Mouse (Mus musculus) frontal cortex, adult (tissue): ENCODE measurements around the gene Lrba.
A peak's percentile ranks its signal among the peaks of the same experiment; 100 is the strongest.

Experiments used
- ATAC-seq: cut with Nextera tagmentation; 2 replicates; pipeline ENCODE4 v1.9.2; 2017; ENCODE audit warnings: mild to moderate bottlenecking, moderate library complexity, mixed read lengths; ENCODE audit not compliant: low TSS enrichment

Lrba gene

DNA sequence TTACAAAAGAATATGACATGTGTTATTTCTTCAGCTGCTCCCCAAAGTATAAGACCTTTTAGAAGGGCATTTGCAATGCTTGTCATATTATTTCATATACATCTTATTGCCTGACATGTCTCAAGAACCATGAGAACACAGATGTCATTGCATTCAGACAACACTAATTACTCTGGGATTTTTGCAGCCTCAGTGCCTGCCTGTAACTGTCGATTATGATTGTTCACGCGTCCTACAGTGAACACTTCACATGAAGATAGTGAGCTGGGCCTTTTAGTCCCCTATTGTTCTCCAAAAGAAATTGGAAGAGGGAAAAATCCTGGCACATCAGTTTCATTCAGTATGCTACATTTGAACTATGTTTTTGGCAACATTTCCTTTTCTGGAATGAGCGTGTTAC, 335.2 kb downstream of the Lrba start:
- no peak for ATAC-seq

DNA sequence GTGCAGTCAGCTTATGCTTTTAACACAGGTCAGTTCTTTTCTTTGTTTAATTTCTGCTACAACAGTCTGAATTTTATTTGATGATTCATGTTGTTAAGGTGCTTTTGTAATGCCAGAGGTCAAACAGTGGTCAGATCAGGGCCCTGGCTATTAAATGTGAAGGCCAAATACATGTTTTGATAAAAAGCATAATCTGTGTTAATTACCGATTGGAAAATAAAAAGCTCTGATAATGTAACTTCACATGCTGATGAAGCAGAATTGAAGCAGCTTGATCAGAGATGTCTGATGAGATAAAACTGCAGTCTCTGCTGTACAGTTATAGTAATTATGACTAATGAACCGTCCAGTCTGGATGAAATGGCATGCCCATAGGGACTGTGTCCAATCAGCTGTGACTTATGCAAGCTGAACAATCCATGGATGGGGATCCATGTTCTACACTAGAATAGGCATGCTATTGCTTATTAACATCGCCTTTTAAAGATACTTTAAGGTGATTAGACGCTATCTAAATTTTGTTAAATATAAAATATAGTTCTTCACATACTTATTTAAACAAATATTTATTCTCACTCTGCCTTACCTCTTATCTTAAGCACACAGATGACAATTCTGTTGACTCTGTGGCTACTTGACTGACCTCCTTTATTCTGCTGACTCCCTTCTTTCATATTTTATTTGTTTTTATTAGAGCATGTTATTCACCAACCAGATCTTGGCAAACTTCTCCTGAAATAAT, 336.0 kb downstream of the Lrba start:
- ATAC-seq, result no peak

DNA sequence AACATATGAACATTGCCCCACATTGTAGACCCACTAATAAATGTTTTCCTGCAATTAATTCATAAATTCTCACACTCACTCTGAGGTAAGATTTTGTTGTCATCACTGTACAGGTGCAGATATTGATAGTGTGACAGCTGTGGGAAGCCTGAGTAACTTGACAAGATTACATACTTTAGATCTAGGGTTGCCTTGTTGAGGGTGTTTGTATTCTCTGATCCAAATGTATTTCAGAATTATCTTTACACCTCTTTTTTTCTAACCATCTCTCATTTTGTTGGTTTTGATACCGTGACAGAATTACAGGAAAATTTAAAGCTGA, 336.5 kb downstream of the Lrba start:
- ATAC-seq, result no peak

DNA sequence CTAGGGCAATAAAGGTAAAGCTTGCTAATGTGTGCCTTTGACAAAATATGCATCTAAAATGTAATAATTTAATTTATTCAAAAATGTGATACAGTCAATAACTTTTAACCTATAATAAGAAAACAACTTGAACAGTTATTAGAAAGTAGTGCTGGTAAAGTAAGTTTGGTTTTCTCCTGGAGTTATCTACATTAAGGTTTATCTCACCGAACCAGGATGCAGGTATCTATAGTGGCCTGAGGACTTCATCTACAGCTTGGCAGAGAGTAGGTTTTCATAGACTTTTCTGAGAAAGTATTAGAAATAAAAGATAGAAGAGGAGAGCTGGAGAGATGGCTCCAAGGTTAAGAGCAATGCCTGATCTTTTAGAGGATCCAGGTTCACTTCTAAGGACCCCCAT, 336.9 kb downstream of the Lrba start:
- no peak for ATAC-seq

DNA sequence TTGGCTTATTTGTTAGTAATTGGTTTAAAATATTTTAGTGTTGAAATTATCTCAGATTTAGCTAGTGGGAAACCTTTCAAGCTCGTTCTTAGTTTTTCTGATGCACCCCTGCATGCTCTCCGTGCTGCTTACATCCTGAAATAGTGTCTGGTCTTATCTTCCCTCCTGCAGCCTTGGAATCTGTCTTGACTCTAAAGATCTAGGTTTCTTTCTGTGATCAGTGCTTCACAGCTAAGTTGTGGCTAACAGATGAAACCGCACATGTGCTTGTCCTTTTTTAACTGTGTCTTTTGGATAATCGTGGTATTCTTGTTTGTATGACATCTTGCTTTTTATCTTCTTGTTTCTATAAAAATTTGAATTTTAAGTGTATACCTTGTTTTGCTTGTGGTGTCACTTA, 342.8 kb downstream of the Lrba start:
- ATAC-seq, result no peak

DNA sequence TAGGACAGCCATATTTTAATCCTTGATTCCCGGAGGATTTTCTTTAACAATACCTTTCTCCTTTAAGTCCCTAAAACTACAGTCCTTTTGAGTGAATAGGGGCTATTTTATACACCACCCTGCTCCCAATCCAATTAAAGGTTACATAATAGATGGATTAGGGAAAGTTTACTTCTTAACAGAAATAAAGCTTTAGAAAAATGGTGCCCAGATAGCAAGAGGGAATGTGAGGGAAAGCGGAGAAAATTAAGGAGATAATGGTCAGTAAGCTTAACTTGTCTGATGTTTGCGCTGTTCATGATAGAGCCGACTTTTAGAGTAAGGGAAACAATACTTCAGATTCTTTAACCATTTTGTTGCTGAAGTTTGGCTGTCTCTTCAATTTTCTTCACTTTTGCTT, 347.0 kb downstream of the Lrba start:
- ATAC-seq, result no peak

DNA sequence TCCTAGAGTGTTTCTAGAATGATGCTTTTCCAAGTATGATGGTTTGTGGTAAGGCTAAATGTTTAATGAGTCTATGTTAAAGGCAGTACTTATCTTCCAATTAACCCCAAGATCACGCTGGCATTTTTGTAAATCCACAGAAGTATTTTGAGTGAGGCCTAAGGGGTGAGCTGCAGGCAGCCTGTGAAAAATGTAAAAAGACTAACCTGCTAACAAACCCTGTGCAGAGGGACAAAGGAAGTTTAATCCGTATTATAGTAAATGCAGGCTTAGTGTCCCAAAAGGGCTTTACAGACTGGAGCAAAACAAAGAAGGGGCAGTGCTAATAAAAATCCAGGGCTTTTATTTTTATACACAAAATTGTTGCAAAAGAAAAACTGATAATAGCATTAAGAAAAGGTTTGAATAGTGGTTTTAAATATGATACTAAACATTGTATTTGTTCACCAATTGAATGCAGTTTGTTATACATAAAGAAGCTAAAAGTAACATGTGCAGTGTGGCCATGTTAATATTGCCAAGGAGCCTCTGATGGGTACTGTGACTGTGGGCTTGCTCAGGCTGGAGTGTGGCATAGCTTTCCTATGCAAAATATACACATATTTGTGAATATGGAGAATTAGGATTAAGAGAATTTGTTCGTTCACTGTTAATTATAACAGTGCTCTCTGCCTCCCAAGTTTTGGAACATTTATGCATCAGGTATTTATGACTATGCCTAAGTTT, 348.2 kb downstream of the Lrba start:
- ATAC-seq, result no peak

DNA sequence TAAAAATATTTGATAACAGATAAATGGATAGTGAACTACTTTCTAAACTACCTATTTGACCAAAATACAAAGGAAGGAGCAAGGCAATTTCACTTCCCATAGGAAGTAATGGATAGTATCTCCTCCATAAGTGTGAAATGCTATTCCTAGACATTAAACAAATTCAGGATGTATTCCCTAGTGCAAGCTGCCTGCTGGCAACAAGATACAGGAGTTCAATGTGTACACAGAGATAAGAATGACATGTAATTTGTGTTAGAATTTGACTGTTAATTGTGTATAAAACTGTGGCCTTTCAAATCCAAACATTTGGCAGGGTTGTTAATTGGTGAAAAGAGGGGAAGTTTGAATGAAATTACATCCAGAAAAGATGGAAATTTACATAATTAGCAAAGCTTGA, 350.8 kb downstream of the Lrba start:
- no peak for ATAC-seq

DNA sequence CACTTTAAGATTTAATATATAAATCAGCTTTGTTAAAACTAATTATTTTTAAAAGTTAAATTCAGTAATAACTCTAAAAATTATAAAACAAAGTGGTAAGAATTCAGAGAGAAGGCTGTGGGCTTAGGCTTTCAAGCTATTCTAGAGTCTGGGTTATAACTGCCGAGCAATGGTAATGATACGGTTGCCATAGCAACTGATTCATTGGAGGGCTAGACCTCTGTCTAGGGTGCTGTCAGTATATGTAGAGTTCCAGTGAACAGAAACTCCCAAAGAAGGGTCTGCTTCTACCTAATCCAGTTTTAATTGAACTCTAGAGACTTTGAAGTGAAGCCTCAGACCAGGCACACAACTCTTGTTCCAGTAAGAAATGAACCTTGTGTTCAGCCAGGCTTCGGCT, 377.8 kb downstream of the Lrba start:
- ATAC-seq, result no peak

DNA sequence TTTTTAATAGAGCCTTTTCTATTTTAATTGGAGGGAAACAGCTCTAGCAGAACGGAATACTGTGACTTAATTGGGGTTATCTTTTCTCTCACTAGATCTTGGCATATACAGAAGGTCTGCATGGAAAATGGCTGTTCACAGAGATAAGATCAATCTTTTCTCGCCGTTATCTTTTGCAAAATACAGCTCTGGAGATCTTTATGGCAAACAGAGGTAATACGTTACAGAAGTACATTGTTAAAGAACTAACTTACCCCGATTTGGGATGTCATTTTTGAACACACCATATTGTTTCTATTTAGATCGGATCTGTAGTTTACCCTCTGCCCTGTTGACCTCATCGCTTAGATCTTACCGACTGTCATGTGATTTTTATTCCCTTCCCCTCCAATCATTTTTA, 381.3 kb downstream of the Lrba start:
- no peak for ATAC-seq

DNA sequence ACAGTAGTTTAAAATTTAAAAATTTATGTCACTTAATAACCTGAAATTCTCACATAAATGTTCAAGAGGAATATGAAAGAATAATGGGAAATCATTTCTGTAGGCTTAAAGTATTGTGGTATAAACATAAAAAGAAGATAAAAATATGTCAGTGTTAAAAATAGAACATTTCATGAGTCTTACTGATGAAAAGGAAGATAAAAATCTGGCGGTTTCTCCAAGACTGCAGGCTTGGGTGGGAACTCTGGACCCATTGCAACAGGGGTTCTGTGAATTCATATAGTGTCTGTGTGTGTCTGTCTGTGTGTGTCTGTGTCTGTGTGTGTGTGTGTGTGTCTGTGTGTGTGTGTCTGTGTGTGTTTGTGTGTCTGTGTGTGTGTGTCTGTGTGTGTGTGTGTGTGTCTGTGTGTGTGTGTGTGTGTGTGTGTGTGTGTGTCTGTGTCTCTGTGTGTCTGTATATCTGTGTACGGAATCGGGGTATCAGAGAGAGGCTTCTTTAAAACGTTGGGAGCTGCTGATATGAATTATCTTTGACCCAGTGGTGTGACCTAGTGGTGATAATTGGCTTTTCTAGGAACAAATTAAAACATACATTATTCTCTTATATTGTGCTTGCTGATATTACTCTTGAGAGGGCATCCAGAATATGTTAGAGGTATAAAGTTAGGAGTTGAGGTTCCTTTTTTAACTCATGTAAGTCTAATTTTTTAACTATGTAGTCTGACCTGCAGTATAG, 402.7 kb downstream of the Lrba start:
- no peak for ATAC-seq

DNA sequence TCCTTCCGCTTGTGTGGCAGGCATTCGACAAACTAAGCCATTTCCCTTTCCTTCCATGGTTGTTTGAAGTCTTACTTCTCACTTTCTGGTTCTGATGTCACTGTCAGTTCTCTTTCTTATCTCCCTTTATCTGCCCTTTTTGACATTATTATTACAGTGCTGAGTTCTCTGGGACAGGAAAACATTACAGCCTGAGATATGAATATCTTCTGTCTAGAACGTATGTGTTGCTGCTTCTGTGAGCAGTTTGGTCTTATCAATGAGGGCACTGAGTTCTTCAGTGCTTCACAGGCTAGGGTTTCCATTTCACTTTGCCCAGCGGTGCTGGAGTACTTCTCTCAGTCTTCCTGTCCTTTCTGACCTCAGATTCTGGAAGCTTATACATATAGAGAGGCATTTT, 404.9 kb downstream of the Lrba start:
- no peak for ATAC-seq

DNA sequence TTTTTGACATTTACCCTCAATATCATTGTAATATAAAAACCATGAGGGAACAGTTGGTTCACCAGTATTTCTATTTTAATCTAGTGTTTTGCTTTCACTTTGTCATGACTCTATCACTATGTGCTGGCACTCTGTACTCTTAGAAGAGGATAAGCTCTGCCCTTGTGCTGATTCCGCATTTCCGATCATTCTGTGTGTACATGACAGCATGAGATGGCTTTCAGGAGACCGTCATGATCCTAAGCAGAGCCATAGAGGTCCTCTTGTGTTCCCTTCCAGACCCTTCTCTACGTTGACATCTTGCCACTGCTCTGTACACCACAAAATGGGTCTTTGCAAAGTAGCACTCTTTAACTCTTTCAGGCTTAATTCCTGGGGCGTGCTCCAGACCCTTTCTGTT, 411.0 kb downstream of the Lrba start:
- no peak for ATAC-seq

DNA sequence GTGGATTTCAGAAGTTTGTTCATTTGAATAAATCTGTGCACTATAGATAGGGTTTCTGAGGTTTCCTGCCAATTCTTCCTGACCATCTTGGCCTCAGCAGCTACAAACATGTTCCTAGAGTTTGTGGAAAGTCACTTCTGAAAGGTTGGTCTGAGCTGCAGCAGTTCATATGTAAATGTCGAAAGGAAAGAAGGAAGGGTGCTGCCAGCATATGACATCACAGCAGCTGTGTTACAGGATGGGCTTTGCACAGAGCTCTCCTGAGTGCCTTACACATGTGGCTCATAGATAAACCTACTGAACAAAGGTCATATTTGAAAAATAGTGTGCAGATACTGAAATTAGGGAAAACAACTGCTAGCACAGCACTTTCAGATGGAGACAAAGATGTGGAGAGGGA, 411.5 kb downstream of the Lrba start:
- no peak for ATAC-seq

DNA sequence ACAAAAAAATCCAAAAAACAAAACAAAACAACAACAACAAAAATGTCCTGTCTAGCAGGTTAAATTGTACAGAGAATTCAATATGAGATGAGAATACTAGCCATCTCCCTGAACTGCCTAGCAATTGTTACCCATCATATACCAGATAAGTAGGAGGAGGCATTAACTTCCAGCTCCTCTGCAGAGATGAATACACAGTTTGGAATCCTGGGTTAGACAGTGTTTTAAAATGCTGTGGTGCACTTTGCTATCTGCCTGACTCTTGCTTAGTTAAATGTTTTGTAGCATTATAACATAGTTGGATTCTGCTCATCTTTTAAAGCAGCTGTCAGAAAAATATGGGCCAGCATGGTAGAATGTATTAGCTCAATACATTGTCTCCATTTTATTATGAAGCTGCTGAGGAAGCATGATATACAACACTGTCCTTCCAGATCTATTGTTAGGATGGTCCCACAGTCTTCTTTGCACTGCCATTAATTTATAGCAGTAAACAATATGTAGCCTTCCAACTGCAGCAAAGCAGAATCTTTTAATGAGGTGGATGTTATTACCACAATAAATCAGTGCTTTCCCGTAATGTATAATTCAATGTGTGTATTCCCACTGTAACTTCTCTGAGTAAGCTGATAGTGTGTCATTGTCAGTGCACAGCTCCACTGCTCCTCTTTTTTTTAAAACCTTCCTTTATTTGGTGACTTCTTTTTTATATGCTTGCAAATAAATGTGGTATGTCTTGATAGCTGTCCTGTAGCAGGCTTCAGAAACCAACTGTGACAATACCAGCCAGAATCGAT, 414.3 kb downstream of the Lrba start:
- no peak for ATAC-seq

DNA sequence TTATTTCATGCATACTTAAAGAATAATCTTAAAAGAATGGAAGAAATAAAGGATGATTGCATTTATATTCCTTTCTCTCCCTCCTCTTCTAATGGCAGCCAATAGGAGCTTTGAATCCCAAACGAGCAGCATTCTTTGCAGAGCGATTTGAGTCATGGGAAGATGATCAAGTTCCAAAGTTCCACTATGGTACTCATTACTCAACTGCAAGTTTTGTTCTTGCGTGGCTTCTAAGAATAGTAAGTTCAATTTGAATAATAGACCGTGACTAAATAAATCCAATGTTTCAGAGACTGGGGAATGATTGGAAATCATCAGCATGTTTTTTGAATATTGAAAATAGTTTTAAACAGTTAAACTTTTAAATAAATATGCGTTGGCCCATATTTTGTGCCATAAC, 416.9 kb downstream of the Lrba start:
- no peak for ATAC-seq

DNA sequence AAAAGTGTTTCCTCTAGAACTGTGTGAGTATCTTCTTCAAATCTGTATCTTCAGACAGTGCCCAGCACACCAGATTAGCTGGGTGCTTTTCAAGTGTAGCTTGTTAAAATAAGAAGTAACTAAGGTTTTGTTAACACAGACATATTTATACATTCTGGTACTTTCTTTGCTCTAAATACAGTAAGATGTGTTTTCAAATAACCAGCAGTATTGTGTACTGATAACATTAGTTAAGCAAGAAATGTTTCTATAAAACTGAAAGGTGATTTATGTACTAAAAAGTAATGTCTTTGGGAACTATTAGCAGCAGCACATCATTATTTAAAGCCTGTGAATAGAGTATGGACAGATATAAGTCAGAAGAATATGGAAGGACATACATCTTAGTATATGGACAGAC, 417.3 kb downstream of the Lrba start:
- ATAC-seq, result no peak

DNA sequence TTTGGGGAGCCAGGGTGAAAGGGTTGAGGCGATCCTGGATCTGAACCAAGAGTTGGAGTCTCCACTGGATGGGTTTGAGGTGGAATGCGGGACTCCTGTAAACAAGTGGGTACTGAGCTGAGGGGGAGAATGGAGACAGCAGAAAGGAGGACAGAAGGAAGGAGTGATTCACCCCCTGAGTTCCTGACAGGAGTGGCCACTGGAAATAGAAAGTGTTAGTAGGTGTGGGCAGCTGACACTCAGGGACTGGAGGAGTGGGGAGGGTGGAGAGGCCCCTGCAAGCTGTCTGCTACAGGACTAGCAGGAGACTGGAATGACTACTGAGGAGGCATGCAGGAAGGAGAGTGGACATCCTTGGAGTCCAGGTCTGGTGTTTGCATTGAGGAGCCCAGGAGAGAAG, 422.3 kb downstream of the Lrba start:
- peak; percentile 98 for ATAC-seq

DNA sequence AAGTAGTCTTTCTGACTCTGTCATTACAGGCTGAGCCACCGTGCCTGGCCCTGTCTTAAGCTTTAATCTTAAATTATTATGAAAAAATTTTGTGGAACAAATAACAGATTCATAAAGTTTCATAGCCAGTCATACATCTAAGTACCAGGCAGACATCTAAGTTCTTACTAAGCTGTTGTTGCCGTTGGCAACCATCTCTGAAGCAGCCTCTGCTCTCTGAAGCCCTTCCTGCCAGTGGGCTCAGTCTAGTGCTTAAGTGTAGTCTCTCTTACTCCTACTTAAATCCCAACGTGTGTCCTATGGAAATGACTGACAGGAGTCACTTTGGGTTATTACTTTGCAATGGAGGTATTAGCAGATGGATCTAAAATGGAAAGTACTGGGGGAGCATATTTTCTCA, 426.5 kb downstream of the Lrba start:
- no peak for ATAC-seq

DNA sequence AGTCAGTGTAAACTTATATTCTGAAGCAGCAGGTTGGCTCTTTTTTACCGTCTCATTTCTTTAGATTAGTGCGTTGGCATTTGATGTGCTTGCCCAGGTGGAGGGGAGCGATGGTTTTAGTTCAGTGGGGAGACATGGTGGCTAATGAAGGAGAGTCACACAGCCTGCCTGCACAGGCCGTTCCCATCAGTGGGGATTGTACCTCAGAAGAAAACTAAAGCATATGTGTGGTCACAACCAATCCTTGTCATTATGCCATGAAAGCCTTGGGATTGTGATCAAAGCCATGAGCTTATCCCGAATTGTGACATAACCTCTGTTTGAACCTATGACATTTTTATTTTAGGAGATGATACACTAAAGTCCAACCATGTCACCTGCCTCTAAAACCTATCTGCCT, 434.8 kb downstream of the Lrba start:
- ATAC-seq, result no peak

DNA sequence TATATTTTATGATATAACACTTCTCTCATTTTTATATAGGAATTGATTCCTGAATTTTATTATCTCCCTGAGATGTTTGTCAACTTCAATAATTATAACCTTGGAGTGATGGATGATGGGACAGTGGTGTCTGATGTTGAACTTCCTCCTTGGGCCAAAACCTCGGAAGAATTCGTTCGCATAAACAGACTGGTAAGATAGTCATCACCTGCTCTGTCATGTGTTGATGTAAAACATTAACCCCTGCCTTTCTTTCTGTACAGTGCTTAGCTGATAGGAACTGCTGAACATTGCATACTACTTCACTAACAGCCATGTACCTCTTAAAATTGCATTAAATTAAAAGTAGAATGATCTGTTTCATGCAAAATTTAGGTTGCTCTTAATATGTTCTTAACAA, 439.9 kb downstream of the Lrba start:
- ATAC-seq, result no peak

DNA sequence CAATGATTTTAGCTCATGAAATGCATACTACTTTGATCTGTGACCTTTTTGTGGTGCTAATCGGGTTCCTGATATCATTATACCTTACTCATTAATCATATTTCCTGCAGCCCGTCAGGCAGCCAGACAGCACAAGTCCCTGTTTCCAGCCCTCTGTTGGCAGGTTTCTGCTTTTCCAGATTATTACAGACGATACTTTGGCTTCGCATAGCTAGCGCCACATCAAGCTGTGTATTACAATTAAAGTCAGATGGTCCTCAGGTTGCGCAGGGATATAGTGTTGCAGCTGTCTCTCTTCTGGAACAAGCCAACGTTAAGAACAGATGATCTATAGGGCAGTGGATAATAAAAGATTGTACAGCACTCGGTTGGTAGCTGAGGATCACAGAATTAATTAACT, 443.7 kb downstream of the Lrba start:
- no peak for ATAC-seq
